Mouse (Mus musculus) right cerebral cortex, adult 18-20 months (tissue): ENCODE measurements around the gene Spock1.

Source experiments
- DNase-seq: peaks from one replicate; pipeline ENCODE4 v3.0.0; 2022; ENCODE audit warnings: mixed read lengths

Spock1 gene

DNA sequence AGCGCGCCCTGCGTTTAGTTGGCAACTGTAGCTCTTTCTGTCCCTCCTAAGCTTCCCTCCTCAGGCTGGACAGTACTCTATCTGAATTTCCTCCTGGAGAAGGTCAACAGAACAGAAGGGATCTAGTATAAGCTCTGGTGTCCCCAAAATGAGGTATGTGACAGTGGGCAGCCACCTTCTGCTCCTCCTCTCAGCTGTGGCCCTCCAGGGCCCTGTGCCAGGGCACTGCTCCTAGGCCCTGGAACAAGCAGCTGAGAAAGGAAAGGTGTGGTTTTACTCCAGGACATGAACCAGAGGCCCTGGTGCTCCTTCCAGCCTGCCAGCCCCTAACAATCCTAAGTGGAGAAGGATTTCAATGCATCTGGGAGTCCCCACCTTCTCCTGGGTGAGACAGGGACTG lies 51.1 kb downstream of the Spock1 start:
- DNase-seq: no peak

DNA sequence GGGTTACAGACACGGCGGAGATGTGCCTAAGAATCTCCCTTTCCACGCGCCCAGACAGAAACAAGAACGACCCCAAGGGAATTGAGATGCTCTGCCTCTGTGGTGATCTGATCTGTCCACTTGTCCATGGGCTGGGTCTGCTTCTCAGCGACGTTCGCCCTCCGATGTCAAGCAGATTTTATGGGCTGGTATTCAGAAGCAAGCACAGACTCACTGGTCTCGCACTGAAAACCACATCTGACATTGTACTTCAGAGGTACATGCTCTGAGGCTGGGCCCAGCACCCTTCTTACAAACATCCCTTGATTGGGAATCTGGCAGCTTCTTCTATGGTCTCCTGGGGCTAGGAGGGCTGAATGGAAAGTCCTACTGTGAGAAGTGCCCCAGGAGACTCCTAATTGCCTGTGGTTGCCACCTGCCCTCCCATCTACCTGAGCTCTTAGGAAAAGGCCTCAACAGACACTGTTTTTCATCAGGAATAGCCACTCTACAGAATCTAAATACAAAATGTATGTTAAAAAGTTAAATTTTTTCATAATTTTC lies 51.8 kb downstream of the Spock1 start:
- no peak for DNase-seq

DNA sequence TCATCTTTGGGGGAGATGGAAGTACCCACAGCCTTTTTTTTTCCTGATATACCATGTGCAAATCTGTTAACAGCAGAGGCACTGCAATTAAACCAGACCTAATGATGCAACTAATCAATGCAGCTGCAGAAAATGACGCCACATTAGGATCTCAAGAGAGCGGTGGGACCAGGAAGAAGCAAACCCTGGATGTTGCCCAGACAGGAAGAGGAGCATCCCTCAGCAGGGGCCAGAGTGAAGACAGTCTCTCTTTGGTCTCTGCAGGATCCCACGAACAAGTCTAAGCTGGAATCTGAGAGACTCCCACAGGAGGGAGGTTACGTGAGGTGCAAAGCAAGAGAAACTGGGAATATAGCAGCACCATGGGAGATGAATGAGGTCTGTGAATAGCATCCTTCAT lies 52.4 kb downstream of the Spock1 start:
- DNase-seq: no peak

DNA sequence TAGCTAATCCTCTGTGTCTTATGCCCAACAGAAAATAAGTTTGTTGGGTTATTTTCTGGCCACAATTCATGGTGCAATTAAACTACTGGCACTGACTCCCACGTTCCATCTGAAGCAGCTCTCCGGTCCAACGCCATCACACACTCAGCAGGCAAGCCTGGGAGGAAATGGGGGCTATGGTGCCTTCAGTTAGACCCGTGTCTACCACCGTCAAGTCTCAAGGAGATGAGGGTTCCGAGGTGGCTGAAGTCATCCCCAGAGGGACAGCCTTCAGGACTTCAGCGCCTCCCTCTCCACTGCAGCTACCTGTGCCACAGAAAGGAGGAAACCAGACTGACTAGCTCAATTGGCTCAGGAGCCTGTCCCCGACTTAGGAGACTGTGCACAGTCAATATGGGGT lies 53.7 kb downstream of the Spock1 start:
- DNase-seq: no peak

DNA sequence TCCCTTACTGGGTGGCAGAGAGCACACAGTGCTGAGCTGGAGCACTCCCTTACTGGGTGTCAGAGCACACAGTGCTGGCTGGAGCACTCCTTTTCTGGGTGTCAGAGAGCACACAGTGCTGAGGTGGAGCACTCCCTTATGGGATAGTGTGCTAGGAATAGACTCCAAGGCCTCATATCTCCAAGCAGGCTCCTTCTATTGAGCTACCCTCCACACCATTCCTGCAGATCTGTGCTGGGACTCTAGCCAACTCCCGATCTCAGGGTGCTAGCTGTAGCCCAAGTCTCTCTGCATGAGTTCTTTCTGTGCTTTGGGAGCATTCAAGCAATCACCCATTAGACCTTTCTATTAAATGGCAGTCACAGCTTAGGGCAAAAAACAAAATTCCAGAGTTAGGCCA lies 54.5 kb downstream of the Spock1 start:
- DNase-seq: no peak

DNA sequence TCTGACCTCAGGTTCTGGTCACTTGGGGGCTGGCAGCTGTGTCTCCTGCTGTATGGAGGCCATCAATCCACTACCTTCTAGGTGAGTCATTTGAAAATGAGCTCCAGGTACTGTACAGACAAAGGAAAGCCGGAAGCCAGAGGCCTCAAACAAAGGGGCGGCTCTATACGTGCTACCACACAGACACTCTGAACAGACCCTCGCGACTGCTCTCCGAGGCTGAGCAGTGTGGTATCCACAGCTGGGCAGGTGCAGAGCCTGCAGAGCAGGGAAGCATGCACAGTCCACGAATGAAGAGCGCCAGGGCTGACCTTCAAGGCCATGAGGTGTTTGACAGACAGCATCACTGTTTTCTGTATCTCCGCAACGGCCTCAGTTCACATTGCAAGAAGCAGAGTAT lies 55.0 kb downstream of the Spock1 start:
- no peak for DNase-seq

DNA sequence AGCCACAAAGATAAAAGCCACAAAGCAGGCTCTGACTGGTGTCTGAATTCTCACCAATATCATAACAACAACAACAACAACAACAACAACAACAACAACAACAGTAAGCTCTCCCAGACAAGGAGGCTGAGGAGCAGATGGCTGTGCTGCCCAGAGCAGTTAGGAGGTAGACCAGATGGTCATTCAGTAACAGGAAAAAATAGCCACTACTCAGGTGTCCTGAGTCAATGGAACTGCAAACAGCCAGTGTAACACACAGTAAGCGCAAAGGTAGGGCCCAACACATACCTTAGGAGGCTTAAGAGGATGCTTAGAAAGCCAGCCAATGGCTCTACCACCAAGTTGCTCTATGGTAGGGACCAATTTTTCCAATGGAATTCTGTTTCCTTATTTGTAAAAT lies 59.2 kb downstream of the Spock1 start:
- no peak for DNase-seq

DNA sequence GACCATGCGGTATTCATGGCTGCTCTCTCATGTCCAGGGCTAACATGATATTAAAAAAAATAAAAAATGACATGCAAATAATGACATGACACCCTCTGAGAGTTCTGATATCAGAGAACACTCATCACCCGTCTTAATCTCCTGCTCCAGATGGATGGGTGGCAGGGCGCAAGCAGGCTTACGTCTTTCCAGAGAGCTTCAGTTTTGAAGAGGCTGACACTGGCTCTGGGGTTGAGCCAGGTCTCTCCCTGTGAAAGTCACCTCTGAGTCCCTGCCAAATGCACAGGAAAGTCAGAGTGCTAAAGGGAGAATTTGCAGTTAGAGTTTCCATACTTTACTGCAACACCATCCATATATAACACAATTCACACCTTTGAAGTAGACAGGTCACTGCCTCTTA lies 61.0 kb downstream of the Spock1 start:
- DNase-seq: no peak

DNA sequence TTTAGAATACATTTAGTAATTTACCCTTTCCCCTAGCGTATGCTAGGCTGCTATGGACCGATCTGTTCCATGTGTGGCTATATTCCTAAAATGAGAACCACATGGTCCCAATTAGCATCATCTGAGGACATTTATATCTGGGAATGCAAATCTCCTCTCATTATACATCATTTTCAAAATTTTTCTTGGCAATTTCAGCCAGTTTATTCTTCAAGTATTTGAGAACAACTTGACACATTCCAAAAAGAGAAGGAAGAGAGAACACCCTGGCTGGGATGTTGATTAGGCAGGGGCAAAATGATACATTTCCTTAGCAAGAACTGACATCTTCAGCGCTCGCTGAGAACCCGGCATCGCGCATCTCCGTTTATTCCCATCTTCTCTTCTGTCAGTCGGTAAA lies 61.7 kb downstream of the Spock1 start:
- DNase-seq: no peak

DNA sequence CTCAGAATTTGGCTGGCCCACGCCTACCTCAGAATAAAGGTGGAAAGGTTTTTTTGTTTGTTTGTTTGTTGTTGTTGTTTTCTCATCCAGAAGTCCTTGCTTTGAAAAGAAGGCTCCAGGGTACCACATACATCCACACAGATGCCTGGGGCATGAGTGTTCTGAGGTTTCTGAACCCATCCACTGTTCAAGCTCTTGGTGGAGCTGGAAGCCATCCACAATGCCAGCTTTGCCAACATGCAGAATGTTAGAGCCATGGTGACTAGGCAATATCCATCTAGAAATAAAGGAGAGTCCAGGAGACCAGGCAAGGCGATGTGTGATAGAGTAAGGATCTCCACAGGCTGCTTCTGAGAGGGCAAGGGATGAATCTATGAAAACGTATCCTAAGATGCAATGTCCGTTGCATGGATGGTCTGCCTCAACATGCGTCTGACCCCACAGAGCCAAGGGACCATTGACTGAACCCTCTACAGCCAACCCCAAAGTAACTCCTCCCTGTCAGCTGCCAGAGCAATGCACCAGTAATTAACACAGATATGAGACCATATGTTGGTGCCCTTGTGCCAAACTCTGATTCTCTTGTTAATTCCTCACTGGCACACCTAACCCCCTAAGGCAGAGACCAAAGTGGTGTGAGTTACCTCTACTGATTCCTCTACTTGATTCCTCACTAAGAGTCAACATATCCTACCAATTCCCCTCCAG lies 66.8 kb downstream of the Spock1 start:
- no peak for DNase-seq

DNA sequence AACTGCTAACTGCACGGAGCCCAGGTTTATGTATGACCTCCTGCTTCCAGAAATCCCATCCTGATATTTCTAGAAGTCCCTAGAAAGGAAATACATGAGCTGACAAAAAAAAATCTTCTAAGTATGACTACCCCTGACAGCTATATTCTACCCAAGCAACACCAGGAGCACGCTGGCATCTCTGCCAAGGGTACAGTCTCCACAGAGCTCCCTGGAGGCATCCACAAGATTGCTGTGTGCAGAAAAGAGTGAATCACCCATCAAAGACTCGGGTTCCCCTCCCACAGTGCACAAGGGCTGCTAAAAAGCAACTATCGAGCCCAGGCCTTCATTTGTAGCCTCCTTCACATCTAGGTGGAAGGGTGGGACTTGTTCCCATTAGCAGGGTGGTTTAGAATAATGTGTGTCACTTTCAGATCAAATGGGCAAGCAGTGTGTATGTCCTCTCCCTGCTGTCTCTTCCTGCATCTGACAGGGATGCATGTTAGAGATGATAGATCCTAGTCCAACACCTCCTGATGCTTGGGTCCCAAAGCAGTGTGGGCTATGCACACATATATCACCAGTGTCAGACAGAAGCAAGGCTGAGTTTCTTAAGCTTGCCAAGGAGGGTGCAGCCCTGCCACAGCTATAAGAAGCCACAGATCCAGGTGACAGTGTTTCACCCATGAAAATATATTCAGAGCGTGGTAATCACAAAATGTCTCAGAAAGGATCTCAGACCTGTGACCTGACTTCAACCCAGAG lies 70.3 kb downstream of the Spock1 start:
- DNase-seq: peak; percentile 86

DNA sequence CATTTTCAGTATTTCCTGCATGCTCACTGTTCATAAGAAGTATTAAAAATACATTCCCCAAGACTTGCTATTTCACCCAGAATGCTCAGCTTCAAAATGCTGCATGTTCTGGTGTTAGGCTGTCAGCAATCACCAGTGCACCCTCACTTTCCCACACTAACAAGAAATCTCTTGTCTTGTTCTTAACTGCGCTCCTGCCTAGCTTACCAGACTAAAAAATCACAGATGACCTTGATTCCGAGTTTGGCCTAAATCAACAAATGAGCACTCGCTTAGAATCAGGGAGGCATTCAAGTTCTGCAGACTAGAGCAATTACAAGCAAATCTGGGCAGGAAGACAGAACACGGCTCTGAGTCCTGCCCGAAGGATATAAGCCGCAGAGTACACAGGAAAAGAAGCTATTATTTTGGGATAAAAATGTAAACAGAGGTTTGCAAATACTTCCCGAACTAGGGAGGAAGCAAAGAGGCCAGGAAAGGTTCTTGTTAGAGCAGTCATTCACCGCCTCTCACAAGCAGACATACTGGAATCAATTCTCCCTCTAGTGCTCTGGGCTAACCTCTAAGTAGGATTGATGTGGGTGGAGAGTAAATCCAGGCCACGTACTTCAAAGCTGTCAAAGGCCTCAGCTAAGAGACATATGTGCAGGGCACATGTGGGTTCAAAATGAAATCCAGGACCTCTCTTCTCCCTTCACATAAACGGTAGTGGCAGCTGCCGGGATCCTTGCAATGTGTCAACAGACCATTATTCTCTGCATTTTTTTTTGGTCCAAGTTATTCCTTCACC lies 76.6 kb downstream of the Spock1 start:
- DNase-seq: no peak

DNA sequence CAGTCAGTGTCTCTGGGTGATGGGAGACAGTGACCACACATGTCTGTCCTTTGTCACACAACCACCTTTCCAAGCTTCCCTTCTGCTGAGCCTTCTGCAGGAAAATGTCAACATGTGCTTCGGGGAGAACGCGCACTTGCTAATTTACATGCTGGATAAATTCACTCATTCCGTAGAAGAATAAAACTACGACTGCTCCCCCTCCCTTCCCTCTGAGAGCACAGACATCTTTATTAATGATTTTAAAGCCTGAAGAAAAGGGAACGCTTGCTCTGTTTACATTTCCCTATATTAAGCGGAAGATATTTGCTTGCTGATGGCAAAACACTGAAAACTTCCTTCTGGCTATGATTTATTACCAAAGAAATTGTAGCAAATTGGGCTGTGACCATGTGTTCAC lies 77.2 kb downstream of the Spock1 start:
- no peak for DNase-seq

DNA sequence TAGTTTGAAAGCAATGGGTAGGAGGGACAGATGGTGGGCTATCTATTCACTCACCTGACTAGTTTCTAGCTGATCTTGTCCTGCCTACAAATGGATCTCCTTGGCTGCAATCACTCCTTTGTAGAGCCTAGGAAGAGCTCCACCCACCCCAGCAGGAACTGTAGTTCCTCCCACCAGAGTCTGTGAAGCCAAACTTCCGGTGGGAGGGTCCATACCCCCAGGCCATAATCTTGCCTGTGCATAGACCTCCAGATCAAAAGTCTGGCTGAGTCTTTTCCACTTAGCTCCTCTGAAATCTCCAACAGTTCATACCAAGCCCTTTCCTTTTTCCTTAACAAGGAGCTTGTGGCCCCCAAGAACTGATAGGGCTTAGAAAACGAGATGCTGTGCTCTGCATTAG lies 78.0 kb downstream of the Spock1 start:
- DNase-seq: no peak

DNA sequence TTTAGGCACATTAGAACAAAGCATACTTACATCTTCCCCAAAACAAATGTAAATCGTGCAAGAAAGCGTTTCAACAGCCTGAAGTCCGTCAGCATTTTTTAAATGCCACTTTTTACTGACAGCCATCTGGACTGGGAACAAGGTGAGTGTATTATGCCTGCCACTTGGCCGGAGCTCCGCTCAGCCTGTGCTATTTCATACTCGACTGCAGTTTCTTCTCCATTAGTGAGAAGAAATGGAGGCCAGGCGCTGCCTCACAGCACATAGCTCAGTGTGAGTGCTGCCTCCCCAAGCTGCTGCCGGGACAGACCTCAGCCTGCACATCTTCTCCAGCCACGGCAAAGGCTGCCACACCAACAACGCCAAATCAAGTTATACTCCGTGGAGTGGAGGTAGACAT lies 91.9 kb downstream of the Spock1 start:
- no peak for DNase-seq

DNA sequence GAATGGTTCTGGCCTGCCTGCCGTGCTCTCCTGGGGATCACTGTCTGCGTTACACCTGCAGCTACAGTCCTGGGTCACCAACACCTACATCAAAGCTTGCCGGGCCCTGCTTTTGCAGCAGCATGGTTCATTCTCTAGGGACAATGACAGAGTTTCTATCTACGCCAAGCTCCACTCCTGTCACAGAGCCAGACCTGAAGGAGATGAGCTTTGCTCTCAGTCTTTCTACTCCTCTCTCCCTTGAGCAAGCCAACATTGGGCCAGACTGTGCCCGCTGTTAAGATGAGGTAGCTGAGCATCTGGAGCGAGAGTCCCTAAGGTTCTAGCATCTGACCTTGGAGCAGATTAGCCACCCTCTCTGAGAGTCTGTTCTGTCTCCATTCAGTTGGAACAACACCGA lies 95.5 kb downstream of the Spock1 start:
- DNase-seq: no peak

DNA sequence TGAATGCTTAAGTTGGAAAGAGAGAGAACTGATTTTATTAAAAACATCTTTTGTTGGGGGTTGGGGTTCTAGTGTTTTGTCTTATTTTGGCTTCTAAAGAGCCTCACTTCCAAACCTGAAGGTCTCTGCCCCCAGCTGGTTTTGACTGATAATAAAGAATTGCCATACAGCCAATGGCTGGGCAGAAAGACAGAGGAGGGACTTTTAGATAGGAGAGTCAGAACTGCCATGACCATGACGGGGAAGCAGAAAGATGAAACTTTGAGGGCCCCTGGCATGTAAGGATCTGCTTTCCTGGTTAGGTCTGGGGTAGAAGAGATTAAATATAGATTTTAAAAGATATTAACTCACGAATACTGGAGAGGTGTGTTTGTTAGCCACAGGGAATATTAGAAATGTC lies 96.9 kb downstream of the Spock1 start:
- DNase-seq: no peak

DNA sequence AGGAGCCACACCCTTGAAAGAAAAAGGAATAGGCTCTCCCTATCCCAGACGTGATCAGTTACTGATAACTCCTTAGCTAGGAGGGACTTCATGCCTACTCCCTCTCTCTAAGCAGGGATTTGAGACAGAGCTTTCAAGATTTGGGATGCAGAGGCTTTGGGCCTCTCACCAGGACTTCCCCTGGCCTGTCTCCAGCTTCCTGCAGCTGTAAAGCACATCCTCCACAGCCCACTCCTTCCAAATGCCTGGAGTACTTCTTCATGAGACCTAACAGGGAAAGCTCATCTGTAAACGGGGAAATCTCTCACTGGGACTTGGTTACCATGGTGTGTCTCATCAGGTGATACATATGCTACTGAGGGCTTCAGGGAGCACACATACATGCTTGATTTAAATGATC lies 97.3 kb downstream of the Spock1 start:
- no peak for DNase-seq

DNA sequence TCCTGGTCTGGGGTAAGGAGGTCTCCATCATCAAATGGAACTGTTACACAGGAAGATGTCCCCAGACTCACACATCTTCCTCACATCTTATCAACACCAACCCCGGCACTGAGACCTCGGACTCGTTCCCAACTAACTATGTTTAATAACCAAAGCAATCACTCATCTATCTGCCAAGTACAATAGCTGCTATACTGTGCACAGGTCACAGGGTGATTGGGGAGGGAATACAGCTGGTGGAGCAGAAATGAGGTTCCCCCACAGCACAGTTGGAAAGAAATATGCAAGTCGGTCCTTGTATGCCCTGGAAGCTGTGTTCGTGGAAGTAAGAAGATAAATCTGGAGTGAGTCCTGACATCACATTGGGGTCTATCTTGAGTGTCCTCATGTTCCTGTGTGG lies 98.0 kb downstream of the Spock1 start:
- no peak for DNase-seq

DNA sequence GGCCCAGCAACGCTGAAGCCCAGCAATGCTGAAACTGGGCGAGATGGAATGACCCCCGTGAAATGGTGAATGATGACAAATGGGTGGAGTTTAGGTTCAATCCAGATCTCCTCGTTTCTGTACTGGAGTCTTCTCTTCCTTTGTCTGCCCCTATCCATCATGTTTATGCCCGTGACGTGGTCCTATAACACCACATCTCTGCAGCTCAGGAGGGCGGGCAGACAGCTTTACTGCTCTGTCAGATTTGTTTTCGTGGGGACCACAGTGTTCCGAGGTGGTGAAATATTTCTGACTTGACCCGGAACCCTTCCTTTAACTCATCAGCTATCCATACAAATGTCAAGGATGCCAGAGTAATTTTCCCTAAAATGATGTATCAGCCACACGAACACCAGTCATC lies 98.5 kb downstream of the Spock1 start:
- DNase-seq: no peak

DNA sequence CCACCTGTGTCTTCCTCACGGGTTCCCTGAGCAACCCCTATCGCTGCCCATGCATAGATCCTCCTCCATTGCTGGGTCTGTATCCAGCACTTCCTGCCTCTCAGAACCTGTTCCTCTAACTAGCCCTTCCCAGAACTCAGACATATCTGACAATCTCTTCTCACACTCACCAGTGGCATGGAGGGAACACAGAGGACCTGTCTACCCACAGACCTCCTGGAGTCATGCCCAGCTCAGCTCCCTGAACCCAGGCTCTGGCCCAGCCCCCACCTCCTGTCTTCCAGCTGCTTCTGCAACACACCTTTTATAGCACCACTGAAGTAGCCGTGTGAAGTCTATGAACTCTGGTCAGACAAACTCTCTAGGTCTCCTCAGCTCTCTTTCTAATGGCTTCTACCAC lies 101.3 kb downstream of the Spock1 start:
- DNase-seq: no peak

DNA sequence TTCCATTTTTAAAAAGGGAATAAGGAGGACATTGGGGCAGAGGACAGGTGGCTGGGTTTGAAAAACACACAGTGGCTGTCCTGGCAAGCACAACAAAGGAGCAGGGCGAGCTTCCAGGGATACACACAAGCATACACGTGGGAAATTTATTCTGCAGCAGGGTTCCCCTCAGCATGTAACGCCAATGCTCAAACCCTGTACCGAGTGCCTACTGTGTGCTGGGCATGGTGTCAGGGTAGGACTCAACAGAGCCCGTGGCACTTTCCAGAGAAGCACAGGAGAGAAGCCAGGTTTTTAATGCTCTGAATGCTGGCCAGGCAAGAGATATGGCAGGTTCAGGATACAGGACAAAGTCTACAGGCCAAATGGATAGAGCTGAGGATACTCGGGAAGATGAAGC lies 101.8 kb downstream of the Spock1 start:
- DNase-seq: no peak

DNA sequence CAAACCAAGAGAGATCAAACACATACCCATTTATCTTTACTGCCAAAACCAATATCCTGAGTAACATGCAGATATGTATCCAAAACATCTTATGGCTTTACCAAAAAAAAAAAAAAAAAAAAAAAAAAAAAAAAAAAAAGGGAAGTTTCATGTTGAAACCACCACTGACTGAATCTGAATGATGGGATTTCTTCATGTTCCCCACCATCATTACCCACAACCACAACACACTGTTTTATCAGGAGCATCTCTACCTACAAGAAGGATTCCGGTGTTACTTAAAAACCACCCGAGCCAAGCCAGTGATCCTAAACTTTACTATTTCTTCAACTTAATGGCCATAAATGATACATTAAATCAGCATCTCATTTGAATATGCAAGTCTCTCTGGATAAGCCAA lies 109.5 kb downstream of the Spock1 start:
- no peak for DNase-seq
